Mouse (Mus musculus): ENCODE measurements around the gene Vps26a. TPM values are rescaled to one million over a fixed set of nuclear protein-coding genes. Genes with fewer than 3 reads are reported as not detected.

The Vps26a gene
- polyA plus RNA-seq, 1 experiment from 2014 or later: 81.8 TPM

GRCm38 (mm10) chr10:62430427-62430826 is 56.2 kb downstream of the Vps26a start:
- ATAC-seq (ENCODE audit: low FRiP score, low read depth): no peak
- H3K27me3 ChIP-seq (replicated peaks): no peaks in the 10 kb centered on the region
- no peaks in the 10 kb centered on the region for H3K9me3 ChIP-seq
- H3K4me2 ChIP-seq (replicated peaks): no peak overlapping the region
- WGBS: 94% methylated on average over 5 of the region's 5 CpGs
- no peak overlapping the region for H3K4me3 ChIP-seq
- no peak overlapping the region for H3K27ac ChIP-seq
- H3K9ac ChIP-seq: no peak overlapping the region
- H3K4me1 ChIP-seq: no peaks in the 10 kb centered on the region
- H3K36me3 ChIP-seq: peaks cover 78% of the 10 kb centered on the region

- Histone ChIP-seq H3K4me2 (replicated peaks) (no peak overlapping the region), H3K9ac (no peak overlapping the region), H3K4me3 (no peak overlapping the region), H3K27ac (no peak overlapping the region), H3K4me1 (no peaks in the 10 kb centered on the region), H3K27me3 (replicated peaks) (no peaks in the 10 kb centered on the region), H3K36me3 (peaks cover 28% of the 10 kb centered on the region), H3K9me3 (no peaks in the 10 kb centered on the region)
- 54% methylated on average over 9 of the region's 9 CpGs for WGBS
- ATAC-seq (ENCODE audit: low FRiP score, low read depth): no peak
Observed at GRCm38 (mm10) chr10:62425081-62425871, 61.3 kb downstream of the Vps26a start.

DNA sequence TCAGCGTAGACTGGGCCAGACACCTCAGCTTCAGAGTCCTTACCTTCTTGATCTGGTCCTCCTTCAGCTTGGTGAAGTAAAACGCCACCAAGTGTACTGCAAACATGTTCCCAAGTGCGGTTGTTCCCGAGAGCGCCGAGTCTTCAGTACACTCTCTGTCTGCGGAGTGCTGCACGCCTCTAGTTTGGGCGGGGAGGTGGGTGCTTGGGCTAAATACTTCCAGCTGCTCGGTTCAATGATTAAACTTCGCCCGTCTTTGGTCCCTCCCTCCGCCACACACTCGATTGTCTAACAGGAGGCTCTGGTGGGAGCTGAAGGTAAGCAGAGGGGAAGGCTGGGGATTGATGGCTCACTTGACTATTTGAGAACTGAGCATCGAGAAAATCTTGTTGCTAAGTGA is 64.3 kb downstream of the Vps26a start, which contains the start of gene Hkdc1:
Hkdc1 (minus strand) TSS at position 237 of the 400 bp plus-strand sequence.
- no peaks in the 10 kb centered on the region for H3K4me1 ChIP-seq
- no peaks in the 10 kb centered on the region for H3K9me3 ChIP-seq
- no peak within 1 kb of the TSS for H3K9ac ChIP-seq
- ATAC-seq (ENCODE audit: low FRiP score, low read depth): no peak
- no peak within 1 kb of the TSS for H3K4me2 ChIP-seq (replicated peaks)
- H3K27ac ChIP-seq: no peak within 1 kb of the TSS
- H3K36me3 ChIP-seq: no peaks in the 10 kb centered on the region
- H3K27me3 ChIP-seq (replicated peaks): no peaks in the 10 kb centered on the region
- 40% methylated on average over 15 of the region's 15 CpGs for WGBS
- no peak within 1 kb of the TSS for H3K4me3 ChIP-seq

DNA sequence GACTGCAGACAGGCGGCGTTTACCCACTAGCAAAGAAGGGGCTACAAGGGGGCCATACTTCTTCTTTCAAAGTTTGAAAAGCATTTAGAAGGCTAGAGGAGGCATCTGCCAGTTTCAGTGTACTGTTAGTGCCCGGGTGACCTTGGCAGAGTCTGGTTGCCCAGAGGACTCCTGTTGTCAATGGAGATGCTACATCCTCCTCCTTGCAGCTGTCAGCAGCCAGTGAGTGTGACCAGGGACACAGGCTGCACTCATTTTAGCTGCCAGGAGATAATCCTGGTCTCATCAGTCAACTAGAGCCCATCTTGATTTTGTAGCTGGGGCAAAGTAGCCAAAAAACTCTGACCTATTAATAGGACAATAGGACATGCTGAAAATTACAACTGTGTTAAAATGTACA is 65.5 kb downstream of the Vps26a start:
- no peak overlapping the region for H3K4me2 ChIP-seq (replicated peaks)
- WGBS: 89% methylated on average over 3 of the region's 3 CpGs
- H3K9me3 ChIP-seq: no peaks in the 10 kb centered on the region

GRCm38 (mm10) chr10:62420399-62420798 is 66.2 kb downstream of the Vps26a start:
- Histone ChIP-seq H3K4me3 (no peak overlapping the region), H3K27me3 (replicated peaks) (no peaks in the 10 kb centered on the region), H3K36me3 (no peaks in the 10 kb centered on the region), H3K4me2 (replicated peaks) (no peak overlapping the region), H3K9ac (no peak overlapping the region), H3K27ac (no peak overlapping the region), H3K4me1 (no peaks in the 10 kb centered on the region), H3K9me3 (no peaks in the 10 kb centered on the region)
- no peak for ATAC-seq (ENCODE audit: low FRiP score, low read depth)
- WGBS: 82% methylated on average over 6 of the region's 6 CpGs

More for the DNA sequence above, 65.5 kb downstream of the Vps26a start:
- H3K27ac ChIP-seq: no peak overlapping the region
- H3K4me1 ChIP-seq: no peaks in the 10 kb centered on the region
- no peak for ATAC-seq (ENCODE audit: low FRiP score, low read depth)
- no peak overlapping the region for H3K9ac ChIP-seq
- no peaks in the 10 kb centered on the region for H3K36me3 ChIP-seq
- H3K27me3 ChIP-seq (replicated peaks): no peaks in the 10 kb centered on the region
- no peak overlapping the region for H3K4me3 ChIP-seq

DNA sequence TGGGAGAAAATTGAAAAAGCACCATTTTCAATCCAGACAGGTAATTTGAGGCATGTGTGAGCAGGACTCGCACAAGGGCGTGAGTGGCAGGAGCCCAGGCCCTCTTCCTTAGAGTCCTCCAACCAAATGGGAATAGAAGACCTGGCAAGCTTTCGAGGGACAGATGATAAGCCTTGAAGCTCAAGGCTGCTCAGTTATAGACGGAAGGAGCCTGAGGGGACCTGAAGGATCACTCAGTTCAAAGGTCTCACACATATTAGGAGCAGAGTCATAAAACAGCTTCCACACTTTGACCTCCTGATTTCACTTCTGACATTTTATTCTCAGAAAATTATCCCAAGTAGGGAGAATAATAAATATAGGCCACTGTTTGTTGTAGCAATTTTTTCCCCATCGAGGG is 67.2 kb downstream of the Vps26a start:
- Histone ChIP-seq H3K4me3 (no peak overlapping the region), H3K36me3 (no peaks in the 10 kb centered on the region), H3K9me3 (no peaks in the 10 kb centered on the region), H3K27ac (no peak overlapping the region), H3K4me1 (no peaks in the 10 kb centered on the region), H3K4me2 (replicated peaks) (no peak overlapping the region), H3K9ac (no peak overlapping the region), H3K27me3 (replicated peaks) (no peaks in the 10 kb centered on the region)
- WGBS: 82% methylated on average over 5 of the region's 5 CpGs
- ATAC-seq (ENCODE audit: low FRiP score, low read depth): no peak

GRCm38 (mm10) chr10:62418831-62419356 is 67.7 kb downstream of the Vps26a start:
- H3K9me3 ChIP-seq: no peaks in the 10 kb centered on the region
- 46% methylated on average over 7 of the region's 7 CpGs for WGBS

GRCm38 (mm10) chr10:62413606-62413982 is 73.0 kb downstream of the Vps26a start:
- 60% methylated on average over 4 of the region's 4 CpGs for WGBS
- no peak overlapping the region for H3K4me2 ChIP-seq (replicated peaks)
- H3K27ac ChIP-seq: no peak overlapping the region
- no peaks in the 10 kb centered on the region for H3K4me1 ChIP-seq
- H3K4me3 ChIP-seq: no peak overlapping the region
- no peak overlapping the region for H3K9ac ChIP-seq
- H3K9me3 ChIP-seq: no peaks in the 10 kb centered on the region
- no peak for ATAC-seq (ENCODE audit: low FRiP score, low read depth)
- H3K36me3 ChIP-seq: no peaks in the 10 kb centered on the region
- H3K27me3 ChIP-seq (replicated peaks): no peaks in the 10 kb centered on the region

More at GRCm38 (mm10) chr10:62418831-62419356, 67.7 kb downstream of the Vps26a start:
- H3K4me2 ChIP-seq (replicated peaks): no peak overlapping the region
- no peaks in the 10 kb centered on the region for H3K4me1 ChIP-seq
- H3K27ac ChIP-seq: no peak overlapping the region
- H3K27me3 ChIP-seq (replicated peaks): no peaks in the 10 kb centered on the region
- H3K4me3 ChIP-seq: no peak overlapping the region
- no peak overlapping the region for H3K9ac ChIP-seq
- no peak for ATAC-seq (ENCODE audit: low FRiP score, low read depth)
- no peaks in the 10 kb centered on the region for H3K36me3 ChIP-seq

GRCm38 (mm10) chr10:62412906-62413605 is 73.5 kb downstream of the Vps26a start:
- H3K4me1 ChIP-seq: no peaks in the 10 kb centered on the region
- 53% methylated on average over 7 of the region's 8 CpGs for WGBS
- no peaks in the 10 kb centered on the region for H3K27me3 ChIP-seq (replicated peaks)
- no peaks in the 10 kb centered on the region for H3K9me3 ChIP-seq
- H3K4me3 ChIP-seq: no peak overlapping the region
- H3K4me2 ChIP-seq (replicated peaks): no peak overlapping the region
- H3K9ac ChIP-seq: no peak overlapping the region
- no peak overlapping the region for H3K27ac ChIP-seq
- ATAC-seq (ENCODE audit: low FRiP score, low read depth): no peak
- H3K36me3 ChIP-seq: no peaks in the 10 kb centered on the region

DNA sequence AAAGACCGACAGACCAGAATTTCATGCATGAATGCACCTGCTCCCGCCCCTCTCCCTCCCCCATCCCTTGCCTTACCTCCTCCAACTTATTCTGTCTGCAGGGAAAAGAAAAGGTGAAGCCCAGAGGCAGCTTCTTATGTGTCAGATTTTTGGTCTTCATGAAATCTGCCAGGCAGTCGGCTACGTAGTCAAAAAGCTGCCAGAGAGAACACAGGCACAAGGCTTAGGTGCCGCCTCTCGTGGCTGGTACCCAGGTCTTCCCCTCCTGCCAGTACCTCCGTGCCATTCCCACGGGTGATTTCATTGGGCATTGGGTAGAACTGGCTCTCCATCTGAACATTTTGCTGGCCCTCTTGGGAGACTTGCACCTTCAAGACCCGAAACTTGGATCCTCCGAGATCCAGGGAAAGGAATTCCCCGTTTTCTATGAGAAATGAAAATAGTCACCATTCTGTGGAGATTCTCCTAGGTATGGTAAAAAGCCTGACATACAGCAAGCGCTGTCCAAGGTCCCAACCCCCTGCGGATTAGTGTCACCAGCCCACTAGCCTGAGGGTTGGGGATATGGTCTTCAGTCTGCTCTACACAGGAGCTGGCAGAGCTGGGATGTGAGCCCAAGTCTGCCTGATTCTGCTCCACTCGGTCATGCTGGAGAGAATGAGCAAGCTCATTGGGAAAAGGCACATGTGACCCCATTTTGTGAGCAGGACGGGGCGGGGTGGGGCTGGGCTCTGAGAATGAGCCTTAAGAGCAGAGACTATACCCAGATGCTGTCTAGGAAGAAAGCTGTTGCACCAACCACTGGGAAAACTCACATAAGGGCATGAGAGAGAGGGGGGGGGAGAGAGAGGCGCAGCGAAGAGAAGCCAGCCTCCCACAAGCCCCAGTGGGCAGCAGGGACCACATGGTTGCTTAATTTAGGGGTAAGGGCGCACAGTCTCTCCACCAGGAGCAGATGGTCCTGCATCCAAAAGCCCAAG is 74.9 kb downstream of the Vps26a start:
- no peak overlapping the region for H3K4me2 ChIP-seq (replicated peaks)
- no peak overlapping the region for H3K27ac ChIP-seq
- 73% methylated on average over 19 of the region's 19 CpGs for WGBS
- no peaks in the 10 kb centered on the region for H3K27me3 ChIP-seq (replicated peaks)
- no peak overlapping the region for H3K4me3 ChIP-seq
- ATAC-seq (ENCODE audit: low FRiP score, low read depth): no peak
- no peak overlapping the region for H3K9ac ChIP-seq
- no peaks in the 10 kb centered on the region for H3K4me1 ChIP-seq
- no peaks in the 10 kb centered on the region for H3K9me3 ChIP-seq
- no peaks in the 10 kb centered on the region for H3K36me3 ChIP-seq

- no peak overlapping the region for H3K9ac ChIP-seq
- H3K27me3 ChIP-seq (replicated peaks): no peaks in the 10 kb centered on the region
- H3K4me1 ChIP-seq: no peaks in the 10 kb centered on the region
- WGBS: 12% methylated on average over 5 of the region's 5 CpGs
- H3K4me3 ChIP-seq: no peak overlapping the region
- no peaks in the 10 kb centered on the region for H3K9me3 ChIP-seq
- no peak overlapping the region for H3K27ac ChIP-seq
- ATAC-seq (ENCODE audit: low FRiP score, low read depth): peak; percentile 50; the same call in 1 of the 2 replicates
- no peaks in the 10 kb centered on the region for H3K36me3 ChIP-seq
- no peak overlapping the region for H3K4me2 ChIP-seq (replicated peaks)
Observed at GRCm38 (mm10) chr10:62410943-62411342, 75.7 kb downstream of the Vps26a start.
